Mouse (Mus musculus) heart, embryonic 12.5 days (tissue): ENCODE data around the gene Tpcn1. TPM values are rescaled to one million over a fixed set of nuclear protein-coding genes. Genes with fewer than 3 reads are reported as not detected.

Source experiments
- ATAC-seq: fragments of 200-750 bp; cut with Nextera tagmentation; 2 replicates; pipeline ENCODE4 v1.8.0; 2017; ENCODE audit warnings: moderate TSS enrichment, moderate library complexity; ENCODE audit not compliant: insufficient number of reproducible peaks, low FRiP score
- H3K27ac ChIP-seq: fragments of 300-500 bp; sonication (generic); 2 replicates; pipeline ENCODE4 v1.5.1; 2016; ENCODE audit warnings: mild to moderate bottlenecking, moderate library complexity; ENCODE audit not compliant: poor library complexity, severe bottlenecking
- H3K27me3 ChIP-seq: fragments of 300-500 bp; sonication (generic); replicated peaks from 2 replicates; pipeline ENCODE4 v1.6.1; 2016; ENCODE audit warnings: mild to moderate bottlenecking, moderate library complexity
- H3K36me3 ChIP-seq: fragments of 300-500 bp; sonication (generic); 2 replicates; pipeline ENCODE4 v1.6.1; 2016; ENCODE audit warnings: mild to moderate bottlenecking, moderate library complexity
- H3K4me1 ChIP-seq: fragments of 300-500 bp; sonication (generic); replicated peaks from 2 replicates; pipeline ENCODE4 v1.6.1; 2016; ENCODE audit warnings: mild to moderate bottlenecking
- H3K4me2 ChIP-seq: fragments of 300-500 bp; sonication (generic); 2 replicates; pipeline ENCODE4 v1.6.1; 2016; ENCODE audit warnings: mild to moderate bottlenecking, moderate library complexity
- H3K4me3 ChIP-seq: fragments of 300-500 bp; sonication (generic); 2 replicates; pipeline ENCODE4 v1.5.1; 2016; ENCODE audit warnings: mild to moderate bottlenecking
- H3K9ac ChIP-seq: fragments of 300-500 bp; sonication (generic); 2 replicates; pipeline ENCODE4 v1.6.1; 2016; ENCODE audit warnings: mild to moderate bottlenecking, moderate library complexity
- H3K9me3 ChIP-seq: fragments of 300-500 bp; sonication (generic); replicated peaks from 2 replicates; pipeline ENCODE4 v1.6.1; 2016; ENCODE audit warnings: mild to moderate bottlenecking, moderate library complexity
- WGBS: fragments of 180-500 bp; shearing (Covaris S2); methylation state at CpG from one replicate; pipeline ENCODE4 v1.1.7; 2016; 5-methylcytosine and 5-hydroxymethylcytosine counted together
- polyA plus RNA-seq: library from polyadenylated mRNA; unstranded; fragments of >200 nt; fragmentation: Nextera tagmentation; extraction: Ambion mirVana; gene quantifications from 2 replicates; pipeline ENCODE4 v1.2.1, GENCODE M21; 2016

Gene Tpcn1
- polyA plus RNA-seq, 1 experiment from 2014 or later, result 17.1 TPM

DNA sequence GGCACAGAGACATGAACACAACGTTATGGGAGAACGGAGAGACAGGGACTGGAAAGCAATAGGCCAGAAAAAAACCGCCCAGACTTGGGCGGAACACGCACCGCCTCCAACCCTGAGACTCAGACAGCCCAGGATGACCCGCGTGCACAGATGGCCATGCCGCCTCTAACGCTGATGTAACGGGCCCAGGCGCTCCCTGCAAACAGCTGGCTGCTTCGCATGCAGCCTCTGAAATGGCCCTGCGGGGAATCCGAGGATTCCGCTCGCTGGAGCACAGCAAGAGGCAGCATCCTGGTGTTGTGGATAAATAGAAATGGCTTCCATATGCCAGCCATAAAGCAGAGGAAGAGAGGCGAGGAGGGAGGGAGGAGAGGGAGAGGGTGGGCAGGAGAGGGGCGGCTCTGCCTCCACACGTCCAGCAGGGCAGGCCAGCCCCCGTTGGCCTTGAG is 21.2 kb downstream of the Tpcn1 start:
- 49% methylated on average over 21 of the region's 21 CpGs for WGBS
- no peak overlapping the region for H3K4me2 ChIP-seq
- no peaks in the 10 kb centered on the region for H3K9me3 ChIP-seq
- 0 out of 2 replicates have a peak overlapping the region, but pooled peaks have one; percentile 19 for H3K9ac ChIP-seq
- no peaks in the 10 kb centered on the region for H3K36me3 ChIP-seq
- no peak overlapping the region for H3K4me3 ChIP-seq
- H3K27me3 ChIP-seq, result no peaks in the 10 kb centered on the region
- H3K27ac ChIP-seq, result peak overlapping the region; percentile 64; the same call in 1 of the 2 replicates
- peaks cover 91% of the 10 kb centered on the region for H3K4me1 ChIP-seq
- no peak for ATAC-seq

DNA sequence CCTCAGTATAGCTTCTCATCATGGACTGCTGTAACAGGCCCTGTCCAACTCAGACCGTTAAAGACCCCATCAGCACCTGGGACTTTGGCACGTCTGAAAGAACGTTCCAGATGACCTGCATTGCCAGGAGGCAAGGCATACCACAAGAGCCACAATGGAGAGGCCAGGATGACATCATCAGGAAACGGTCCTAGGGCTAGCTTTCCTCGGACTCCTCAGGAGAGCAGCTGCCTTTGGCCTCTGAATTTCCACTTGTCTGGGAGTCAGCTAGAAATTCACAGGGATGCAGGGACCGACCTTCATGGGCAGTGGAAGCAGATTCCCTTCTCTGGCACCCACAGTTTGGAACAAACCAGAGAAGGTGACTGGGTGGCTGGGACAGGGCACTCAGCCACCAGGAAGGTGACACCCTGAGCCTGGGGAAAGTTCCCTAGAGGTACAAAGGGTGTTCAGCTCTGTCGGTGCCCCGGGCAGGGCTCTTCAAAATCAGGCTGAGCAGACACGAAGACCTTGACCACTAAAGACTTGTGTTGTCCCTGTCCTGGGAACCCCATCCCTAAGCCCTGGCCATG is 21.7 kb downstream of the Tpcn1 start:
- Histone ChIP-seq H3K4me2 (no peak overlapping the region), H3K36me3 (no peaks in the 10 kb centered on the region), H3K4me3 (no peak overlapping the region), H3K4me1 (peaks cover 88% of the 10 kb centered on the region), H3K27me3 (no peaks in the 10 kb centered on the region), H3K9me3 (no peaks in the 10 kb centered on the region), H3K9ac (0 out of 2 replicates have a peak overlapping the region, but pooled peaks have one; percentile 19), H3K27ac (peak overlapping the region; percentile 64)
- ATAC-seq, result no peak
- WGBS, result 42% methylated on average over 9 of the region's 9 CpGs

DNA sequence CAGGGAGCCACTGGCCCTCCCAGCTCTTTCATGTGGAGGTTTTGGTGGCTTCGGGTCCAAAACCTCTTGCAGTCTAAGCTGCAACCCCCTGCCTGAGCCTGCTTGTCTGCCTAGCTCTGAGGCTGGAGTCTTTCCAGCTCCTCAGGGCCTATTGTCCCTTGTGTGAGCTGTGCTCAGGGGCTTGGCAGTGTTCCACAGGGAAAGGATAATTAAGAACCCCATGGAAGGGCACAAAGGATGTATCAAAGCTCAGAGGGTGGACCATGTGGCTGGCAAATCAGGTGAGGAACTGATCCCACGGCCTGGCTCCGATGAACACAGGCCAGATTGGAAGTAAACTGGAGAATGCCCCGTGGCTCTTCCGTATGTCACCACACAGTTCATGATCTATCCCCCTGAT is 22.4 kb downstream of the Tpcn1 start:
- Histone ChIP-seq H3K4me2 (no peak overlapping the region), H3K36me3 (no peaks in the 10 kb centered on the region), H3K4me1 (peaks cover 83% of the 10 kb centered on the region), H3K4me3 (no peak overlapping the region), H3K27me3 (no peaks in the 10 kb centered on the region), H3K9me3 (no peaks in the 10 kb centered on the region), H3K9ac (peak overlapping the region; percentile 10; the same call in 1 of the 2 replicates), H3K27ac (peak overlapping the region; percentile 64)
- 66% methylated on average over 5 of the region's 5 CpGs for WGBS
- no peak for ATAC-seq

DNA sequence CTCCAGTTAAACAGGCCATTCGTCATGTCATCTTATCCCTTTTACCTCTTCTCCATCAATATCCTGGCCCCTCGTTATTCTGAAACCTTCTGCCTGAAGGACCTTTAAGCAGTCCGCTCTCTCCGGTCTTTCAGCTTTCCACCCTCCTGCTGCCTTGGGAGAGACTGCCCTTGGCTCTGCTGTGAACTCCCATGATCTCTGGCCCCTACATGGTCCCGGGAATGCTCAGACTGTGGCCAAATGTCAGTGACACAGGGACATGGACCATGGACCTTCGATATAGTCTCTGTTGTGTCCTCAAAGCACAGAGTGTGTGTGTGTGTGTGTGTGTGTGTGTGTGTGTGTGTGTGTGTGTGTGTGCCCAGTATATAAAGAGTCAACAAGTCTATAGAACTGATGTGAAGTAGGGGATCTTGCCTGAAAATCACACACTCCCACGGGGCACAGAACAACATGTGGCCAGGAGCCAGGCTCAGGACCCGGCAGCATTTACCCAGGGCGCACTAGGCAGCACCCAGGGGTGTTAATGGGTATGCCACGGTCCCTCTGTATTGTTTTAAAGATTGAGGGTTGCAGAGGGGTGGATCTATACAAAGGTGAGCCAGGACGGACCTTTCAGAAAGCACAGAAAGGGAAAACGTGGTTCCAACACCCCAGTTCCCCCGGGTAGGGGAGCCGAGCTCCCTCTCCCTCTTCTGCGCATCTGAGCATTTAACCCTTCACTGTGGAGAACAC is 23.1 kb downstream of the Tpcn1 start:
- Histone ChIP-seq H3K9me3 (no peaks in the 10 kb centered on the region), H3K36me3 (no peaks in the 10 kb centered on the region), H3K4me1 (peaks cover 82% of the 10 kb centered on the region), H3K4me3 (no peak overlapping the region), H3K27ac (peak overlapping the region; percentile 64), H3K27me3 (no peaks in the 10 kb centered on the region), H3K4me2 (no peak overlapping the region), H3K9ac (no peak overlapping the region)
- ATAC-seq, result no peak
- 67% methylated on average over 15 of the region's 15 CpGs for WGBS

DNA sequence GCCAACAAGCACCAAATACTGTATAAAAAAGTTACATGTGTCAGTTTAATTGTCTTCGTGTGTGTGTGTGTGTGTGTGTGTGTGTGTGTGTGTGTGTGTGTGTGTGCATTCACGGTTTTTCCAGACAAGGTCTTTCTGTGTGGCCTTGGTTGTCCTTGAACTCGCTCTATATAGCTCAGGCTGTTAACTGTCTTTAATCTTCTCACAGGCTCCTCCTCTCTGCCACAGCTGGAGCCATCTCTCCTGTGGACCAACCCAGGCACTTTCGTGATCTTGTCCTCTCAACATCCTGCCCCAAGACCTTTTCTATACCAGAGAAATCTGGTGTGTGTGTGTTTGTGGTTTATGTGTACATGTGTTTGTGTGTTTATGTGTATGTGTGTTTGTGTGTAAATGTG is 24.6 kb downstream of the Tpcn1 start:
- peaks cover 79% of the 10 kb centered on the region for H3K4me1 ChIP-seq
- H3K27me3 ChIP-seq, result no peaks in the 10 kb centered on the region
- ATAC-seq, result no peak
- peak overlapping the region; percentile 72 for H3K27ac ChIP-seq
- H3K36me3 ChIP-seq, result no peaks in the 10 kb centered on the region
- no peaks in the 10 kb centered on the region for H3K9me3 ChIP-seq
- H3K4me2 ChIP-seq, result no peak overlapping the region
- H3K4me3 ChIP-seq, result no peak overlapping the region
- 41% methylated on average over 4 of the region's 4 CpGs for WGBS
- H3K9ac ChIP-seq, result no peak overlapping the region

DNA sequence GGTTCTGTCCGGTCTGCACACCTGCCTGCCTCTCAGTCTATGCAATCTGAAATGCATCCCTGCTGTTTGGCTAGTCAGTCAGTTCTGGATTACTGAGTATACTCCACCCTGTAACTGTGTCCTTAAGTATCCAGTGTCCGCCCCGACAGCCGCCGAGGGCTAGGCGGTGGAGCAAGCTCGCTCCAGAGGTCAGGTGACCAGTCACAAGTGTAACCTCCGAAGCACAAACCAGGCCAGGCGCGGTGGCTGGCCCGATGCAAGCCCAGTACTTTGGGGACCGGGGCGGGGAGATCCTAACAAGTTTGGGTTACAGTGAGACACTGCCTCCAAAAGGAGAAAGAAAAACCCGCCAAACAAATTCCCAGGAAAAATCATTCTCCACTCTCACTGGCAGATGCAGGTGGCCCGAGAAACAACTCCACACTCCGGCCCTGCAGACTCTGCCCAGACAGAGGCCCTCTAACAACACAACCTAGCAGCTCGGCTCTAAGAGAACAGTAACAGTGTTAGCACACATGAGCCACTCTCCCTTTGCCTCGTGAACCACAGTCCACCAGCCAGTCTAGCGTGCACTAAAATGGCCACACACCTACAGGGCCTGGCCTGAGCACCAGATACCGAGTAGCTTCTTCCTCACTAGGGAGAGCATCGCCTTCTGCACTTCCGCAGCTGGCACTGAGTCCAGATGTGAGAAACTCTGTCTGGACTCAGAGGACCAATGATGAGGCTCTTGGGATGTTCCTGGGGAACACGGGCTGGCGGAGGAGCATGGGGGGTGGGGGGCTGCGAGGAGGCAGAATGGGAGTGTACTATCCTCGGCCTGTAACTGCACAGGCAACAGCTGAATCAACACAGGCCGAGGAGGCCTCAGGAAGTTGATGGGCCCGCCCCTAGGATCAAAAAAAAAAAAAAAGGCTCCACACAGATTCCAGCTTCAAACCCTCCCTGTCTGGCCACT is 25.2 kb downstream of the Tpcn1 start:
- Histone ChIP-seq H3K9me3 (no peaks in the 10 kb centered on the region), H3K27me3 (no peaks in the 10 kb centered on the region), H3K36me3 (no peaks in the 10 kb centered on the region), H3K27ac (peak overlapping the region; percentile 72), H3K9ac (peak overlapping the region; percentile 58; the same call in 1 of the 2 replicates), H3K4me2 (peak overlapping the region; percentile 27; the same call in 1 of the 2 replicates), H3K4me3 (no peak overlapping the region), H3K4me1 (peaks cover 79% of the 10 kb centered on the region)
- ATAC-seq, result peak; percentile 82
- 43% methylated on average over 28 of the region's 28 CpGs for WGBS

DNA sequence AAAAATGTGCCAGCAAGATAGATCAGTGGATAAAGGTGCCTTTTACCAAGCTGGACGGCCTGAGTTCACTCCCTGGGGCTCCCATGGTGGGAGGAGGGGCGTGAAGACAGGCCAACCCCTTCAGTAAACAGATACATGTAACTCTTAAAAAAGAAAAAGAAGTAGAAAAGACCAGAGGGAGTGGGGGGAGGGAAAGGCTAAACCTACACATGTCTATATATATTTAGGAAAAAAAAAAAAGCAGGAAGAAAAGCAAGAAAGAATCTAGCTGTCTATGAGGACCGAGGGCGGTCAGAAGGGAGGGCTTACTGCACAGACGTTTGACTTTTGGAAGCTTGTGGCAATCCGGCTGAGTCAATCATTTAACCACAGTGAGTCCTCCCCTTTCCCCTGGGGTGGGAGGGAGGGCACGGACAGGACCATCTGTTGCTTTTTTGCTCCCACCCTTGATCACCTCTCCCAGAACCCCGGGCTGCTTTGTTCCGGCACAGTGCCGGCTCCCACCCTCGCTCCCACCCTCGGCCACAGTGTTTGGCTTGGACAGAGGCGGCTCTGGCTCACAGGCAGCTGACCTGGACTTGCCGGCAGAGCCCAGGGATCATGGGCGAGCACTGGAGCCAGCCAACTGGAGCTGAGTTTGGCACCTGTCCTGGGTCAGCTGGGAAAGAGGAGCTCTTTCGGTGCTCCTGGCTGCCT is 27.7 kb downstream of the Tpcn1 start:
- peak overlapping the region; percentile 37; the same call in 1 of the 2 replicates for H3K27ac ChIP-seq
- H3K4me1 ChIP-seq, result peaks cover 56% of the 10 kb centered on the region
- H3K4me2 ChIP-seq, result peak overlapping the region; percentile 46; the same call in 1 of the 2 replicates
- no peaks in the 10 kb centered on the region for H3K9me3 ChIP-seq
- H3K27me3 ChIP-seq, result no peaks in the 10 kb centered on the region
- 26% methylated on average over 16 of the region's 16 CpGs for WGBS
- H3K4me3 ChIP-seq, result no peak overlapping the region
- ATAC-seq, result 0 out of 2 replicates have a peak, but pooled peaks have one; percentile 33
- peaks cover 19% of the 10 kb centered on the region for H3K36me3 ChIP-seq
- no peak overlapping the region for H3K9ac ChIP-seq

DNA sequence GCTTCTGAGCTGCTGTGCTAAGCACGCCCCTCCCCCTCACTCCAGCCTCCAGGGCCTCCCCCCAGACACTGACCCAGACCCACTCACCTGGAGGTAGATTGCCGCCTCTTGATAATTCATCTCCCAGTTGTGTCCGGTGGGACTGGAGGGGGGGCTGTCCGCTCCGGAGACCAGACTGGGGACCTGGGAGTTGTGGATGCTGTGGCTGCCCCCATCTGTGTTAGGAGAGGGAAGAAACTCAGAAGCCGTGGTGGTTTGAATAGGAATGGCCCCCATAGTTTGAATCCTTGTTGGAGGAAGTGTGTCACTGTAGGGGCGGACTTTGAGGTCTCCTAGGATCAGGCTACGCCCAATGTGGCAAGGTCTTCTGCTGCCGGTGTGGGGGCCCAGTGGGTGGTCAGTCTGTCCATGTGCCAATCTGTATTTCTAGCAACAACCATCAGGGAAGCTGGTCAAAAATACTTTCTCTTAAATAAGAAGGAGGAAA is 28.3 kb downstream of the Tpcn1 start:
- no peak overlapping the region for H3K9ac ChIP-seq
- H3K4me2 ChIP-seq, result no peak overlapping the region
- peaks cover 50% of the 10 kb centered on the region for H3K4me1 ChIP-seq
- H3K9me3 ChIP-seq, result no peaks in the 10 kb centered on the region
- no peaks in the 10 kb centered on the region for H3K27me3 ChIP-seq
- H3K36me3 ChIP-seq, result peaks cover 25% of the 10 kb centered on the region
- ATAC-seq, result no peak
- H3K27ac ChIP-seq, result no peak overlapping the region
- WGBS, result 70% methylated on average over 9 of the region's 9 CpGs
- H3K4me3 ChIP-seq, result no peak overlapping the region

DNA sequence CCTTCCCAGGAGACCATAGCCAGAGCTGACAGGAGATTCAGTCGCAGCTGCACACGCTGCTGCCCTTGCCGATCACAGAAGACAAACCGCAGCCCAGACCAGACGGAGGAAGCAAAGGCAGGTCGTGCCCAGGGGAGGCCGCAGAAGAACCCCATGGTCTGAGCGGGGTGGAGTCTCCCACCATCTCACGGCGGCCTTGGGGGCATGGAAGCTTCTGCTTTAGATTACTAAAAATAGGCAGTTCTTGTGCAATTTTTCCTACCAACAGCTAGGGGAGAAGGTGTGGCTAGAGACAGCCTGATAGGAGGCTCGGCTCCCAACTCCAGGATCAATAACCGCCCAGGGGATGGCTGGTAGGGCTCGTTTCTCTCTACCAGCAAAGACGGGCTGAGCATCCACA is 29.7 kb downstream of the Tpcn1 start:
- H3K4me2 ChIP-seq, result no peak overlapping the region
- no peak overlapping the region for H3K4me3 ChIP-seq
- H3K4me1 ChIP-seq, result peaks cover 39% of the 10 kb centered on the region
- peaks cover 36% of the 10 kb centered on the region for H3K36me3 ChIP-seq
- H3K9ac ChIP-seq, result 0 out of 2 replicates have a peak overlapping the region, but pooled peaks have one; percentile 7
- H3K9me3 ChIP-seq, result no peaks in the 10 kb centered on the region
- no peak for ATAC-seq
- H3K27ac ChIP-seq, result no peak overlapping the region
- H3K27me3 ChIP-seq, result no peaks in the 10 kb centered on the region
- 55% methylated on average over 14 of the region's 14 CpGs for WGBS

DNA sequence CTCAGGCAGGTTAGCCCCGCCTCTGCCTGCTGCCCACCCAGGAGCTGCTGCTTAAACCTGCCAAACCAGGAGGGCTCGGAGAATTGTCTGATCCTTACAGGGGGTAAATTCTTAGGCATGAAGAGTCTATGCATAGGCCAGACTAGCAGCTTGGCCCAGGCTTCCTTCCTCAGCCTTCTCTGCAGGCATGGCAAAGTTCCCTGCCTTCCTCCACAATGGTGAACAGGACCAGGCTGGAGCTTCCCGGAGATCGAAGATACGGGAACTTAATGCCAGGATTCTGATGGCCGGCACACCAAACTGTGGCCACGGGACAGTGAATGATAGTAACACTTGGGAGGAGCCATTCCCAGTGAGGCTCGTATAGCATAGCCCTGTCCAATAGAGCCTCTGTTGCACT is 30.4 kb downstream of the Tpcn1 start:
- no peaks in the 10 kb centered on the region for H3K27me3 ChIP-seq
- peaks cover 31% of the 10 kb centered on the region for H3K4me1 ChIP-seq
- H3K27ac ChIP-seq, result no peak overlapping the region
- H3K9me3 ChIP-seq, result no peaks in the 10 kb centered on the region
- H3K36me3 ChIP-seq, result peaks cover 44% of the 10 kb centered on the region
- no peak for ATAC-seq
- H3K4me2 ChIP-seq, result no peak overlapping the region
- WGBS, result 78% methylated on average over 8 of the region's 8 CpGs
- H3K9ac ChIP-seq, result no peak overlapping the region
- no peak overlapping the region for H3K4me3 ChIP-seq
